Mouse (Mus musculus) liver, adult 2 months (tissue): ENCODE data around the gene Sec11a. TPM values are rescaled to one million over a fixed set of nuclear protein-coding genes. Genes with fewer than 3 reads are reported as not detected.

Experiments used
- DNase-seq: peaks from one replicate; pipeline ENCODE4 v3.0.0-alpha.2; 2011; ENCODE audit warnings: low read depth, low spot score; ENCODE audit errors: extremely low read depth
- H3K27ac ChIP-seq: fragments of 200-500 bp; replicated peaks from 2 replicates; pipeline ENCODE4 v1.5.1; 2012; ENCODE audit warnings: low read depth, mild to moderate bottlenecking, control low read depth, inconsistent platforms, low read length; ENCODE audit not compliant: insufficient read depth
- H3K27me3 ChIP-seq: fragments of 200-500 bp; 2 replicates; pipeline ENCODE4 v1.6.1; 2012; ENCODE audit warnings: mild to moderate bottlenecking, moderate library complexity, low read length, inconsistent platforms; ENCODE audit not compliant: control insufficient read depth, insufficient read depth
- H3K36me3 ChIP-seq: fragments of 200-500 bp; 2 replicates; pipeline ENCODE4 v1.6.1; 2012; ENCODE audit warnings: low read length, inconsistent platforms; ENCODE audit not compliant: control insufficient read depth, insufficient read depth
- H3K4me1 ChIP-seq: fragments of 200-500 bp; 2 replicates; pipeline ENCODE4 v1.6.1; 2011; ENCODE audit warnings: low read length; ENCODE audit not compliant: control insufficient read depth, insufficient read depth
- H3K4me3 ChIP-seq: fragments of 200-500 bp; 2 replicates; pipeline ENCODE4 v1.5.1; 2011; ENCODE audit warnings: low read depth, mild to moderate bottlenecking, control low read depth, low read length, moderate library complexity; ENCODE audit not compliant: insufficient read depth
- H3K79me2 ChIP-seq: fragments of 200-500 bp; 2 replicates; pipeline ENCODE4 v1.6.1; 2012; ENCODE audit warnings: inconsistent platforms, mild to moderate bottlenecking, low read length, moderate library complexity; ENCODE audit not compliant: control insufficient read depth, insufficient read depth
- H3K9ac ChIP-seq: fragments of 200-500 bp; 2 replicates; pipeline ENCODE4 v1.6.1; 2012; ENCODE audit warnings: low read depth, mild to moderate bottlenecking, control low read depth, inconsistent platforms, low read length
- CTCF ChIP-seq: fragments of 200-500 bp; IDR thresholded peaks from 2 replicates; pipeline ENCODE4 v1.5.1; 2011; ENCODE audit warnings: low read depth, low read length, control low read depth
- POLR2A ChIP-seq: fragments of 200-500 bp; IDR thresholded peaks from 2 replicates; pipeline ENCODE4 v1.6.1; 2011; ENCODE audit warnings: low read length, control low read depth; ENCODE audit not compliant: insufficient read depth; ENCODE audit errors: extremely low read depth
- WGBS: fragments of 180-500 bp; shearing (Covaris S2); methylation state at CpG from one replicate; pipeline ENCODE4 v1.1.7; 2018; 5-methylcytosine and 5-hydroxymethylcytosine counted together
- polyA plus RNA-seq: library from polyadenylated mRNA; depleted of rRNA; stranded (reverse); fragments of >200 nt; gene quantifications from 2 replicates; pipeline ENCODE4 v1.2.3, GENCODE M21; 2012
- total RNA-seq: library from RNA; depleted of rRNA; stranded (reverse); fragments of >200 nt; gene quantifications from 2 replicates; pipeline ENCODE4 v1.2.3, GENCODE M21; 2014

Sec11a gene
- total and polyA plus RNA-seq, 2 experiments = 64.6 to 103 TPM

- TF ChIP-seq POLR2A = no peak
- no peak for TF ChIP-seq CTCF
- Histone ChIP-seq H3K79me2 (peaks cover 38% of the 10 kb centered on the region; the same call in 1 of the 2 replicates), H3K4me3 (no peak overlapping the region), H3K27ac (no peak overlapping the region), H3K27me3 (no peaks in the 10 kb centered on the region), H3K9ac (no peak overlapping the region), H3K4me1 (peaks cover 6% of the 10 kb centered on the region), H3K36me3 (peaks cover 24% of the 10 kb centered on the region)
- WGBS = 87% methylated on average over 1 of the region's 1 CpGs
- no peak for DNase-seq
Observed at GRCm38 (mm10) chr7:80935834-80936233, 11.7 kb downstream of the Sec11a start.

GRCm38 (mm10) chr7:80932777-80933176 is 14.8 kb downstream of the Sec11a start:
- no peak for TF ChIP-seq POLR2A
- no peak for TF ChIP-seq CTCF
- no peak for DNase-seq
- Histone ChIP-seq H3K4me3 (no peak overlapping the region), H3K4me1 (peaks cover 2% of the 10 kb centered on the region; the same call in 1 of the 2 replicates), H3K27me3 (no peaks in the 10 kb centered on the region), H3K79me2 (peaks cover 18% of the 10 kb centered on the region; the same call in 1 of the 2 replicates), H3K36me3 (peaks cover 30% of the 10 kb centered on the region), H3K9ac (no peak overlapping the region), H3K27ac (no peak overlapping the region)
- 19% methylated on average over 1 of the region's 1 CpGs for WGBS

- H3K27ac ChIP-seq = no peak overlapping the region
- no peaks in the 10 kb centered on the region for H3K27me3 ChIP-seq
- 66% methylated on average over 8 of the region's 8 CpGs for WGBS
- peaks cover 18% of the 10 kb centered on the region; the same call in 1 of the 2 replicates for H3K79me2 ChIP-seq
- H3K36me3 ChIP-seq = peaks cover 36% of the 10 kb centered on the region
- no peak for DNase-seq
- TF ChIP-seq CTCF = no peak
- TF ChIP-seq POLR2A = no peak
- H3K4me1 ChIP-seq = no peaks in the 10 kb centered on the region
- H3K4me3 ChIP-seq = no peak overlapping the region
- H3K9ac ChIP-seq = no peak overlapping the region
Observed at GRCm38 (mm10) chr7:80931618-80932207, 15.9 kb downstream of the Sec11a start.

- Histone ChIP-seq H3K4me1 (peaks cover 6% of the 10 kb centered on the region), H3K27me3 (no peaks in the 10 kb centered on the region), H3K36me3 (peaks cover 46% of the 10 kb centered on the region), H3K79me2 (peaks cover 2% of the 10 kb centered on the region; the same call in 1 of the 2 replicates), H3K4me3 (no peak overlapping the region), H3K9ac (no peak overlapping the region), H3K27ac (no peak overlapping the region)
- WGBS = 94% methylated on average over 2 of the region's 2 CpGs
- no peak for DNase-seq
- no peak for TF ChIP-seq CTCF
- no peak for TF ChIP-seq POLR2A
Observed at GRCm38 (mm10) chr7:80923165-80923564, 24.4 kb downstream of the Sec11a start.

GRCm38 (mm10) chr7:80919647-80920008 is 28.0 kb downstream of the Sec11a start:
- Histone ChIP-seq H3K4me3 (no peak overlapping the region), H3K27me3 (no peaks in the 10 kb centered on the region), H3K27ac (no peak overlapping the region), H3K79me2 (peaks cover 2% of the 10 kb centered on the region; the same call in 1 of the 2 replicates), H3K36me3 (peaks cover 50% of the 10 kb centered on the region), H3K4me1 (peaks cover 5% of the 10 kb centered on the region), H3K9ac (no peak overlapping the region)
- DNase-seq = no peak
- WGBS = 84% methylated on average over 5 of the region's 5 CpGs
- no peak for TF ChIP-seq CTCF
- no peak for TF ChIP-seq POLR2A

GRCm38 (mm10) chr7:80918982-80919646 is 28.5 kb downstream of the Sec11a start:
- Histone ChIP-seq H3K4me1 (peaks cover 5% of the 10 kb centered on the region), H3K9ac (no peak overlapping the region), H3K36me3 (peaks cover 54% of the 10 kb centered on the region), H3K27ac (no peak overlapping the region), H3K79me2 (peaks cover 2% of the 10 kb centered on the region; the same call in 1 of the 2 replicates), H3K27me3 (no peaks in the 10 kb centered on the region), H3K4me3 (no peak overlapping the region)
- TF ChIP-seq CTCF (no peak), POLR2A (no peak)
- WGBS = 76% methylated on average over 8 of the region's 8 CpGs
- DNase-seq = no peak
